Mouse (Mus musculus) liver, postnatal 0 days (tissue): ENCODE measurements around the gene Cep170b. TPM values are rescaled to one million over a fixed set of nuclear protein-coding genes. Genes with fewer than 3 reads are reported as not detected.

Source experiments
- ATAC-seq: fragments of 200-750 bp; cut with Nextera tagmentation; 2 replicates; pipeline ENCODE4 v1.8.0; 2017; ENCODE audit warnings: mild to moderate bottlenecking, moderate library complexity
- DNase-seq: peaks from one replicate; pipeline ENCODE4 v3.0.0-alpha.2; 2016
- H3K27ac ChIP-seq: fragments of 300-500 bp; sonication (generic); 2 replicates; pipeline ENCODE4 v1.5.1; 2014; ENCODE audit warnings: antibody characterized with exemption, moderate library complexity, mild to moderate bottlenecking, low read depth
- H3K27me3 ChIP-seq: fragments of 300-500 bp; sonication (generic); 2 replicates; pipeline ENCODE4 v1.6.1; 2014; ENCODE audit warnings: low read length, control low read depth, mixed read lengths; ENCODE audit not compliant: insufficient read depth
- H3K36me3 ChIP-seq: fragments of 300-500 bp; sonication (generic); replicated peaks from 2 replicates; pipeline ENCODE4 v1.6.1; 2014; ENCODE audit warnings: mild to moderate bottlenecking, control low read depth, low read length, moderate library complexity, mixed read lengths; ENCODE audit not compliant: insufficient read depth
- H3K4me1 ChIP-seq: fragments of 300-500 bp; sonication (generic); 2 replicates; pipeline ENCODE4 v1.6.1; 2014; ENCODE audit warnings: antibody characterized with exemption, mild to moderate bottlenecking, control low read depth; ENCODE audit not compliant: insufficient read depth
- H3K4me2 ChIP-seq: fragments of 300-500 bp; sonication (generic); 2 replicates; pipeline ENCODE4 v1.6.1; 2014; ENCODE audit warnings: low read depth, mild to moderate bottlenecking, low read length, moderate library complexity, mixed read lengths
- H3K4me3 ChIP-seq: fragments of 300-500 bp; sonication (generic); 2 replicates; pipeline ENCODE4 v1.5.1; 2014; ENCODE audit warnings: low read depth, low read length
- H3K9ac ChIP-seq: fragments of 300-500 bp; sonication (generic); replicated peaks from 2 replicates; pipeline ENCODE4 v1.6.1; 2014; ENCODE audit warnings: mild to moderate bottlenecking, moderate library complexity
- H3K9me3 ChIP-seq: fragments of 300-500 bp; sonication (generic); 2 replicates; pipeline ENCODE4 v1.6.1; 2016; ENCODE audit warnings: mild to moderate bottlenecking, control low read depth, low read length, mixed read lengths
- CTCF ChIP-seq: sonication (generic); IDR thresholded peaks from 2 replicates; pipeline ENCODE4 v1.5.1; 2016; ENCODE audit warnings: antibody characterized with exemption, low read depth
- EP300 ChIP-seq: IDR thresholded peaks from 2 replicates; pipeline ENCODE4 v1.6.1; 2016; ENCODE audit warnings: antibody characterized with exemption, low read depth, mild to moderate bottlenecking
- WGBS: fragments of 180-500 bp; shearing (Covaris S2); extraction: QIAGEN DNeasy Blood & Tissue Kit; methylation state at CpG from one replicate; pipeline ENCODE4 v1.1.7; 2014; ENCODE audit not compliant: insufficient replicate concordance; 5-methylcytosine and 5-hydroxymethylcytosine counted together
- polyA plus RNA-seq: library from polyadenylated mRNA; unstranded; fragments of >200 nt; fragmentation: Nextera tagmentation; extraction: Ambion mirVana; gene quantifications from 2 replicates; pipeline ENCODE4 v1.2.1, GENCODE M21; 2015

Cep170b gene
- polyA plus RNA-seq, 1 experiment from 2014 or later: 4.0 TPM

DNA sequence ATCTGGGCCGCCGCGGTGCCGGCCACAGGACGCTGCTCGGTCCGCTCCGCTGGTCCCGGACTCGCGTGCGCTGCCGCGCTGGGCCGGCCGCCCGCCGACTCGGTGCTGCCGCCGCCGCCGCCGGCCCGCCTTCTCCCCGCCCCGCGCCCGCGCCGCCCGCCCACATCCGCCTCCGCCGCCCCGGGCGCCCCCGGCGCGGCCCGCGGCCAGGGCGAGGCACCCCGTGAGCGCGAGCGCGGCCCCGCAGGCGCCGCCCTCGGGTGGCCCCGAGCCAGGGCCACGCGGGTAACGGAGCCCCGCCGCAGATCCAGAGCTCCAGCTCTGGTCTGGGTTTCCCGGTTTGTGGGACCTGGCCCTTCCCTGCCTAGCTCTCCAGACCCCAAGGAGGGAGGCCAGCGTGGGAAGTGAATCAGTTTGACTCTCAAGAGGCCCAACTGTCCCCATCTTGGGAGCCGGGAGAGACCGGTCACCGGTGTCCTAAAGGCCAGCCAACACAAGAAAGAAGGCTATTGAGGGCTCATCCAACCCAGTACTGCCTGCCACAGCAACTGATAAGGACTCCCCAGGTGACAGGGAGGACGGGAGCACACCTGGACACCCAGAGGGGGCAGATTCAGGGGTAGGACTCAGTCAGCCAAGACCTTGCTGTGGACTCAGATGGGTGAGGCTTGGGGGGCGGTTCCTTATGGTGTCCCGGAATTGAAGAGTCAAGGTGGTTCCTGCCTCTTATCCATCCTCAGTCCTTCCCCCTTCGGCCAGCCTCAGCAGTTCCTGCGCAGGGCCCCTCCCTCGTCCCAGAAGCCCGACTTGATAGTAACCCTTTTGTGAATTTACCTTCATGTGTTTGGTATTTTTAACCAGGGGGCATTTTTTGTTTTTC lies 45.9 kb upstream of the Cep170b start, which contains the start of gene Akt1:
Akt1 (minus strand) TSS at position 753 of the 880 bp plus-strand sequence.
- H3K4me1 ChIP-seq: peaks cover 57% of the 10 kb centered on the region
- H3K9me3 ChIP-seq: no peaks in the 10 kb centered on the region
- H3K9ac ChIP-seq: peak within 1 kb of the TSS; percentile 99
- H3K27me3 ChIP-seq: peaks cover 15% of the 10 kb centered on the region
- WGBS: 1% methylated on average over 26 of the region's 70 CpGs
- H3K4me2 ChIP-seq: peak within 1 kb of the TSS; percentile 97
- H3K36me3 ChIP-seq: peaks cover 18% of the 10 kb centered on the region
- TF ChIP-seq CTCF: no peak
- DNase-seq: peak; percentile 72
- peak within 1 kb of the TSS; percentile 94 for H3K27ac ChIP-seq
- ATAC-seq: peak; percentile 62
- peak within 1 kb of the TSS; percentile 90 for H3K4me3 ChIP-seq

DNA sequence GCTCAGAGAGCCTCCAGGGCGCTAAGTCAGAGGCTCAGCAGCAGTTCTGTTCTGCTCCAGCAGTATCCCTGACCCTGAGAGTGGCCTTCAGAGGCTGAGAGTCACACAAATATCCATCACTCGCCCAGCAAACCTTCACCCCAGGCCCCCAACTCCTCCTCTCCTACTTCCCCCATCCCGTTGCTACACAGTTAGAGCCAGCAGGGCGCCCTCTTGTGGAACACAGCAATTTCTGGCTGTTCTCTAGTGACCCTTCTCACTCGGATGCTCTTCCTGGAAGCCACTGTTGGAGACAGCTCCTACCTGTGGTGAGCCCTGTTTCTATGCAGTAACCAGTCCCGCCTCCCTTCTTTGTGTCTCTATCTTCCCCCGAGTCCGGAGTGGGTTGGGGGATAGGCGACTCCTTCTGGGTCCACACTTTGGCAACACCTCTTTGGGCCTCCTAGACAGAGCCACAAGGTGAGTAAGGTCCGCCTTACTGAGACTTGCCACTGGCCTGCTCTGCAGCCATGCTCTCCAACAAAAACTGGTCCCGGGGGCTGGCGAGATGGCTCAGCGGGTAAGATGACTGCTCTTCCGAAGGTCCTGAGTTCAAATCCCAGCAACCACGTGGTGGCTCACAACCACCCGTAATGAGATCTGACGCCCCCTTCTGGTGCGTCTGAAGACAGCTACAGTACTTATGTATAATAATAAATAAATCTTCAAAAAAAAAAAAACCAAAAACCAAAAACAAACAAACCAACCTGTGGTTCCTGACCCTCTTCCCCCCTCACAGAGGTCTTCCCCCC lies 44.8 kb upstream of the Cep170b start:
- H3K36me3 ChIP-seq: peaks cover 11% of the 10 kb centered on the region
- no peak for TF ChIP-seq EP300
- TF ChIP-seq CTCF: peak; percentile 93
- H3K4me1 ChIP-seq: peaks cover 53% of the 10 kb centered on the region
- DNase-seq (peak; percentile 89), ATAC-seq (peak; percentile 53)
- H3K9me3 ChIP-seq: no peaks in the 10 kb centered on the region
- peak overlapping the region; percentile 90 for H3K4me3 ChIP-seq
- H3K4me2 ChIP-seq: peak overlapping the region; percentile 97
- WGBS: 23% methylated on average over 18 of the region's 18 CpGs
- peak overlapping the region; percentile 94 for H3K27ac ChIP-seq
- peak overlapping the region; percentile 99; the same call in 1 of the 2 replicates for H3K9ac ChIP-seq
- peaks cover 26% of the 10 kb centered on the region for H3K27me3 ChIP-seq

DNA sequence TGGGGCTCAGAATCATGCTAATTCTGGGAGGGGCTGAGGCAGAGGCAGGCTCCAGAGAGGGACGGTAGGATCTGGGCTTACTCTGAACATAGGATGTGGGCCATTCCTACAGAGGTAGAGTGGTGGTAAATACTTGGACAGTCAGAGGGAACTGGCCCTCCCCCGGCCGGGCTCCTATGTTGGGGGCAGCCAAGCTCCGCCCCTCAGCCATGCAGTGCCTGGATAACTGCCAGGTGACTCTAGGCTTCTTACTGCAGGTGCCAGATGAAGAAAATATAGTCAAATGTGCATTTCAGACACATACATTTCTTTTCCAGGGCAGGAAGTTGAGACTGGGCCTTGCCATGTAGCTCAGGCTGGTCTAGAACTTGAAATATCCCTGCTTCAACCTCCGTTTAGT lies 43.2 kb upstream of the Cep170b start:
- DNase-seq: no peak
- H3K9ac ChIP-seq: no peak overlapping the region; the same call in 1 of the 2 replicates
- ATAC-seq: no peak
- H3K4me2 ChIP-seq: no peak overlapping the region
- TF ChIP-seq EP300: no peak
- no peak for TF ChIP-seq CTCF
- H3K36me3 ChIP-seq: 0 out of 2 replicates have a peak, but pooled peaks cover 3% of the 10 kb centered on the region
- WGBS: 53% methylated on average over 5 of the region's 5 CpGs
- no peak overlapping the region for H3K4me3 ChIP-seq
- no peak overlapping the region for H3K27ac ChIP-seq
- H3K27me3 ChIP-seq: peaks cover 32% of the 10 kb centered on the region
- H3K9me3 ChIP-seq: no peaks in the 10 kb centered on the region
- peaks cover 39% of the 10 kb centered on the region for H3K4me1 ChIP-seq

DNA sequence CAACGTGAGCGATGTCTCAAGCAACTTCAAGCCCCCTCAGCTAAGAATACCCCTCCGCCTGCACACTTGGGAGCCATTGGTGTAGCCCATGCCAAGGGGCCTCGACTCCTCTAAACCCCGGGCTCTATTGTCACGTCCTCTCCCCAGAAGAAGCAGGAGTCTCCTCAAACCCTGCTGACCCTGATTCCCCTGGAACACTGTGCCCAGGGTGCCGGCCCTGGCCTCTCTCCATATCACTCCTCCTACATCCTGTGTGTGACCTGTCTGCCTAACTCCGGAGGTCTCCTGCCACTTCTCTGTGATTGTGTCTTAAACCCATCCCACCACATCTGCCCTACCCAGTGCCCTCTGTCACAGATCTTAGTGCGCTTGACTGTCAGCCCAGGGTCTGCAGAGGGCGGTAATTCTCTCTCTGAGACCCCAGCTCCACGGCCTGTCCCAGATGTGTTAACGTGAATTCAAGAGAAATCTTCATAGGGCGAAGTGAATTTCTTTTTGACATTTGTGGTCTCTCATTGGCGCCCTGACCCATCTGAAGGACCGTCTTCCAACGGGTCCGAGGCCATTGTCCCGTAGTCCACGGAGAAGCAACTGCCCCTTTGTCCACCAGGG lies 42.2 kb upstream of the Cep170b start:
- TF ChIP-seq EP300 (no peak), CTCF (no peak)
- H3K9me3 ChIP-seq: no peaks in the 10 kb centered on the region
- ATAC-seq: no peak
- H3K36me3 ChIP-seq: 0 out of 2 replicates have a peak, but pooled peaks cover 3% of the 10 kb centered on the region
- 0 out of 2 replicates have a peak overlapping the region, but pooled peaks have one; percentile 23 for H3K27ac ChIP-seq
- no peak for DNase-seq
- H3K9ac ChIP-seq: peak overlapping the region; percentile 62
- H3K4me3 ChIP-seq: peak overlapping the region; percentile 67
- H3K4me1 ChIP-seq: peaks cover 29% of the 10 kb centered on the region
- H3K4me2 ChIP-seq: peak overlapping the region; percentile 86
- H3K27me3 ChIP-seq: peaks cover 32% of the 10 kb centered on the region
- WGBS: 28% methylated on average over 19 of the region's 19 CpGs

DNA sequence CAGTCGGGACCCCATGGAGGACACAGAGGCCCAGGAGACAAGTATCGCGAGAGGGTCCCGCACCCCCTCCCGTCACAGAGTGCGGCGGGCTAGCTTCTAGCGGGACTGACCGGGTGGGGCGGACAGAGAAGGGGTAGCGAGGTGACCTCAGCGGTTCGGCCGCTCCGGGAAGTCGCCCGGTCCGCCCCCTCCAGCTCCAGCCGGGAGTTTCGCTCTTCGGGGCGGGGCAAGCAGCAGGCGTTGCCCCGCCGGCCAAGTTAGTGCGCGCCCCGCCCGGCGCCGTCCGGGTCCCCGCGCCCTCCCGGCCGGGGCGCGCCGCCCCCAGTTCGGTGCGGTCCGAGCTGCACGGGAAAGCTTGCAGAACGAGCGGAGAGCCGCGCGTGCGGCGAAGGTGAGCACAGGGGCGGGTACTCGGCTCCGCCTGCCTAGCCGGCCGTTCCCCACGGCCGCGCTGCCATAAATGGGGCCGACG lies 41.7 kb upstream of the Cep170b start, which contains the start of gene Zbtb42:
Zbtb42 (plus strand) TSS at position 274 of the 472 bp plus-strand sequence.
- WGBS: under 1% methylated on average over 41 of the region's 60 CpGs
- ATAC-seq (peak; percentile 40), DNase-seq (peak; percentile 72)
- TF ChIP-seq EP300 (no peak), CTCF (no peak)
- Histone ChIP-seq H3K27me3 (peaks cover 32% of the 10 kb centered on the region), H3K36me3 (0 out of 2 replicates have a peak, but pooled peaks cover 3% of the 10 kb centered on the region), H3K4me2 (peak within 1 kb of the TSS; percentile 86), H3K9ac (peak within 1 kb of the TSS; percentile 62), H3K4me3 (peak within 1 kb of the TSS; percentile 67), H3K27ac (0 out of 2 replicates have a peak within 1 kb of the TSS, but pooled peaks have one; percentile 23), H3K4me1 (peaks cover 25% of the 10 kb centered on the region), H3K9me3 (no peaks in the 10 kb centered on the region)
